Mouse (Mus musculus) limb, embryonic 14.5 days (tissue): ENCODE results near the gene Btn2a2. TPM values are rescaled to one million over a fixed set of nuclear protein-coding genes. Genes with fewer than 3 reads are reported as not detected.
A peak's percentile ranks its signal among the peaks of the same experiment; 100 is the strongest.

ENCODE experiments used
- ATAC-seq: fragments of 200-750 bp; cut with Nextera tagmentation; 2 replicates; pipeline ENCODE4 v1.8.0; 2017; ENCODE audit warnings: low read depth, moderate number of reproducible peaks, moderate TSS enrichment; ENCODE audit not compliant: low FRiP score
- DNase-seq: peaks from one replicate; pipeline ENCODE4 v3.0.0-alpha.2; 2015; ENCODE audit warnings: low spot score
- H3K27ac ChIP-seq: fragments of 300-500 bp; sonication (generic); replicated peaks from 2 replicates; pipeline ENCODE4 v1.5.1; 2014; ENCODE audit warnings: low read depth, mild to moderate bottlenecking, low read length, moderate library complexity, mixed read lengths
- H3K27me3 ChIP-seq: fragments of 300-500 bp; sonication (generic); 2 replicates; pipeline ENCODE4 v1.6.1; 2014; ENCODE audit warnings: low read length, mixed read lengths; ENCODE audit not compliant: control insufficient read depth, insufficient read depth
- H3K36me3 ChIP-seq: fragments of 300-500 bp; sonication (generic); 2 replicates; pipeline ENCODE4 v1.6.1; 2014; ENCODE audit warnings: mild to moderate bottlenecking, low read length, moderate library complexity, mixed read lengths; ENCODE audit not compliant: control insufficient read depth, insufficient read depth
- H3K4me1 ChIP-seq: fragments of 300-500 bp; sonication (generic); 2 replicates; pipeline ENCODE4 v1.6.1; 2014; ENCODE audit warnings: antibody characterized with exemption, low read length, mixed read lengths; ENCODE audit not compliant: control insufficient read depth, insufficient read depth
- H3K4me2 ChIP-seq: fragments of 300-500 bp; sonication (generic); replicated peaks from 2 replicates; pipeline ENCODE4 v1.6.1; 2014; ENCODE audit warnings: low read depth, mild to moderate bottlenecking, low read length, moderate library complexity; ENCODE audit not compliant: severe bottlenecking
- H3K4me3 ChIP-seq: fragments of 300-500 bp; sonication (generic); replicated peaks from 2 replicates; pipeline ENCODE4 v1.5.1; 2014; ENCODE audit warnings: low read length
- H3K9ac ChIP-seq: fragments of 300-500 bp; sonication (generic); 2 replicates; pipeline ENCODE4 v1.6.1; 2014; ENCODE audit warnings: mild to moderate bottlenecking, low read depth, low read length, moderate library complexity; ENCODE audit not compliant: severe bottlenecking
- H3K9me3 ChIP-seq: fragments of 300-500 bp; sonication (generic); 2 replicates; pipeline ENCODE4 v1.6.1; 2016; ENCODE audit warnings: low read length; ENCODE audit not compliant: control insufficient read depth
- POLR2A ChIP-seq: fragments of 200-500 bp; IDR thresholded peaks from 2 replicates; pipeline ENCODE4 v1.8.0; 2012; ENCODE audit warnings: inconsistent platforms, mild to moderate bottlenecking, moderate library complexity, borderline replicate concordance; ENCODE audit not compliant: insufficient read depth, insufficient read length; ENCODE audit errors: extremely low read depth
- WGBS: fragments of 180-500 bp; shearing (Covaris S2); extraction: QIAGEN DNeasy Blood & Tissue Kit; methylation state at CpG from one replicate; pipeline ENCODE4 v1.1.7; 2014; 5-methylcytosine and 5-hydroxymethylcytosine counted together
- polyA plus RNA-seq, 2 experiments: library from polyadenylated mRNA; depleted of rRNA in 1 of 2; stranded (reverse) in 1 of 2; unstranded in 1 of 2; fragments of >200 nt; fragmentation: Nextera tagmentation in 1 of 2; extraction: Ambion mirVana in 1 of 2; gene quantifications; 2 replicates each; pipeline versions ENCODE4 v1.2.1 to v1.2.3; 2012 to 2014

The Btn2a2 gene
- polyA plus RNA-seq, 2 experiments, result 0.62 to 0.89 TPM

DNA sequence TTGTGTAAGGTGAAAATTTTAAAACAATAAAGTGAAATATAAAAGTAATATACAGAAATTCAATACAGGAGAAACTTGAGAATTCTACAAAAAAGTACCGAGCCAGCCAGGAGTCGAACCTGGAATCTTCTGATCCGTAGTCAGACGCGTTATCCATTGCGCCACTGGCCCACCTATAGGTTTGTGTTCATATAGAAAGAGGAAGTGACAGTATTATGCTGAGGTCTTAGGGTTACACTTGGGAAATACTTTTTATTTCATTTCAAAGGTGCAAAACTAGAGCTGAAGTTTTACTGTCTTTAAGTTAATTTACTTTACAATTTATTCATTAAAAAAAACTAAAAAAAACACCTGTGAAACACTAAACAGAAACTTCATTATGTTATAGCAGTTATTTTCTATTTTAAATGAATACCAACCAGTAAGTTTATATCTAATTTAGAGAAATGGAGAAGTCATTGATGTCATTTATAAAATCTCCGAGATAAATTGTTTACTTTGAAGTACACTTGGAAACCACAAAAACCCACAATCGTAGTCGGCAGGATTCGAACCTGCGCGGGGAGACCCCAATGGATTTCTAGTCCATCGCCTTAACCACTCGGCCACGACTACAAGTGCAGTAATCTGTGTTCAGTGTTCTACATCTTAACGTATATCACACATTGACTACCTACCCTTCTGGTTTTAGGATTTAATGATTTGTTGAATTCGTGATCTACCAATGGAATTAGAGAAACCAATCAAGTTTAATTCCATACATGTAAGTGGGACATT lies 12.0 kb upstream of the Btn2a2 start:
- Histone ChIP-seq H3K27ac (no peak overlapping the region), H3K36me3 (no peaks in the 10 kb centered on the region), H3K4me2 (no peak overlapping the region; the same call in 1 of the 2 replicates), H3K27me3 (no peaks in the 10 kb centered on the region), H3K4me1 (0 out of 2 replicates have a peak, but pooled peaks cover 4% of the 10 kb centered on the region), H3K9me3 (no peaks in the 10 kb centered on the region), H3K4me3 (no peak overlapping the region), H3K9ac (no peak overlapping the region)
- ATAC-seq, result peak; percentile 84
- no peak for TF ChIP-seq POLR2A
- peak; percentile 86 for DNase-seq
- WGBS, result 4% methylated on average over 17 of the region's 17 CpGs

DNA sequence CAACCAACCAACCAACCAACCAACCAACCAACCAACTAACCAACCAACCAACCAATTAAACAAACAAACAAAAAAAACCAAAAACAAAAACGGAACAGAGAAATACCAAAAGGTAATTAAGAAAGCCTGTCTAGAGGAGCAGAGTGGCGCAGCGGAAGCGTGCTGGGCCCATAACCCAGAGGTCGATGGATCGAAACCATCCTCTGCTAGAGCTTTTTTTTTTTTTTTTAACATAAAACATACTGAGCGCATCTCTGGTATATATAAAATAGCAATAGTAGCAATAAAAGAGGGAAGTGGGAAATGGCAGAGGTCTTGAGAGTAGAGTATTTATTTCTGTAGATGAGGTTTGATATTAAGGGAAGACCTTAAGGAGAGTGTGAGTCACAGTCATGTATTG lies 11.3 kb upstream of the Btn2a2 start:
- DNase-seq (no peak), ATAC-seq (no peak)
- Histone ChIP-seq H3K27ac (no peak overlapping the region), H3K27me3 (no peaks in the 10 kb centered on the region), H3K36me3 (no peaks in the 10 kb centered on the region), H3K4me1 (no peaks in the 10 kb centered on the region), H3K4me3 (no peak overlapping the region), H3K9ac (no peak overlapping the region), H3K9me3 (no peaks in the 10 kb centered on the region), H3K4me2 (no peak overlapping the region)
- 20% methylated on average over 7 of the region's 7 CpGs for WGBS
- TF ChIP-seq POLR2A, result no peak

DNA sequence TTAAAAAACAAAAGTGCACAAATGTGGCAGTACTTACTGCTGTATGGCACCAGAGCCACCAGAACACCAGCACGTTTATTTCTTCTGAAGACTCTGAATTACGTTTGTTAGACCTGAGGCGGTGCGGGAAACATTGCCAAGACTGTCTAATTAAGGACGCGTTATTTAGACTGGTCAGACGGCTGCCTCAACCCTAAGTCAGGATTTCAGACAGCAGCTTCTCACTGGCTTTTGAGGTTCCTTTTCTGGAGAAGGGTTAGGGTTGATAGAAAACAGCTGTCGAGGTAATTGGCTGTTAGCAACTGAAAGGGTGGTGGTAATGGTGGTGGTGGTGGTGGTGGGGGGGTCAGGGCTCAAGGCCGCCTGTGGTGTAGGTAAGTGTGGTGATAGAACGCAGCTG lies 10.0 kb upstream of the Btn2a2 start:
- H3K4me3 ChIP-seq, result peak overlapping the region; percentile 23
- H3K4me2 ChIP-seq, result peak overlapping the region; percentile 39
- H3K27ac ChIP-seq, result no peak overlapping the region
- no peaks in the 10 kb centered on the region for H3K36me3 ChIP-seq
- H3K4me1 ChIP-seq, result no peaks in the 10 kb centered on the region
- TF ChIP-seq POLR2A, result no peak
- no peaks in the 10 kb centered on the region for H3K9me3 ChIP-seq
- 2% methylated on average over 10 of the region's 10 CpGs for WGBS
- peak; percentile 29 for DNase-seq
- ATAC-seq, result peak; percentile 48; the same call in 1 of the 2 replicates
- H3K9ac ChIP-seq, result no peak overlapping the region
- no peaks in the 10 kb centered on the region for H3K27me3 ChIP-seq

DNA sequence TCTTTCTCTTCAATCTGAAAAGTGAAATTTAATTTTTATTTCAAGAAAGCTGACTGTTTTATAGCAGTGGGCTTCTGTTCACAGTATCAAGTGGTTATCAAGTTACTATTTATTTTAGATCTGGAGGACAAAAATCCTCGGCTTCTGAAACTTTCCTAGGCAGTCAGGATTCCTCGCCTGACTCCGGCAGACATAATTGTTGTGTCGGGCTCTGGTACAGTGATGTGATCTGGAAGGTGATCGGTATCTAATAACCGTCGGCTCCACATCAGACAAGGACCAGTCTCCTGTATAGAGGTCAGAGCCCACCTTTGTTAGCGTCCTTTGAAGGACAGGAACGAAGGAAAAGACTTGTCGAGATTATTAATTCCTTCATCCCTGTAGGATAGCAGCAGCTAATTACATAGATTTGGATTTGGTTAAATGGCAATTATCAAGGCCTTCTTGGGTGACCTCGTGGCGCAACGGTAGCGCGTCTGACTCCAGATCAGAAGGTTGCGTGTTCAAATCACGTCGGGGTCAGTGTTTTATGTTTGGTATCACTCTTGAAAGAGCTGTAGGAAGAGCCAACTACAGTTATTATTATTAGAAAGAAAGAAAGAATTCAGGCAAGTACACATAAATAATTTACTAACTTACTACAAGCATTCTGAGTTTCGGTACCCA lies 9.1 kb upstream of the Btn2a2 start:
- no peak for ATAC-seq
- H3K9me3 ChIP-seq, result no peaks in the 10 kb centered on the region
- DNase-seq, result no peak
- no peak for TF ChIP-seq POLR2A
- H3K4me1 ChIP-seq, result no peaks in the 10 kb centered on the region
- WGBS, result 4% methylated on average over 19 of the region's 19 CpGs
- no peak overlapping the region for H3K27ac ChIP-seq
- H3K4me3 ChIP-seq, result peak overlapping the region; percentile 23
- H3K27me3 ChIP-seq, result no peaks in the 10 kb centered on the region
- peak overlapping the region; percentile 39 for H3K4me2 ChIP-seq
- no peaks in the 10 kb centered on the region for H3K36me3 ChIP-seq
- no peak overlapping the region for H3K9ac ChIP-seq

DNA sequence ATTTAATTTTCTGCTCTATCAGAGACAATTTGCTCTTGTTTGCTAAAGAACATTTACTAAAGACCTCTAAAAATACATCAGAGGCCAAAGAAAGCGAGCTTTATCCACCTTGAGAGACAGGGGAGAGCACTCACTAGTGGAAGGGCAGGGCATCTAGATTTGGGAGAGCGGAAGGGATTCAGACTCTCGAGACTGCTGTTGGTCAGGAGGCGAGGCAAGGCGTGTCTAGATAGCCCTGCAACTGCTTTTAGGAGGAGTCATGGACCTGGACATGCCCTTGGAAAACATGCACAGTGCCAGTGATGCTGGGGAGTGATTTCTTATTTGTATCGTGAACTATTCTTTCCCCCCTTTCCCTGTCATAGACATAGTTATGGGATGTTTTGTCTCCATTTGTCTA lies 6.9 kb upstream of the Btn2a2 start:
- Histone ChIP-seq H3K27ac (no peak overlapping the region), H3K9me3 (no peaks in the 10 kb centered on the region), H3K4me1 (no peaks in the 10 kb centered on the region), H3K9ac (no peak overlapping the region), H3K36me3 (no peaks in the 10 kb centered on the region), H3K4me3 (no peak overlapping the region), H3K4me2 (no peak overlapping the region), H3K27me3 (no peaks in the 10 kb centered on the region)
- no peak for TF ChIP-seq POLR2A
- 82% methylated on average over 6 of the region's 6 CpGs for WGBS
- DNase-seq (no peak), ATAC-seq (no peak)
